11 mouse cellular contexts compared by ENCODE assay signal in the genomic region with DNA sequence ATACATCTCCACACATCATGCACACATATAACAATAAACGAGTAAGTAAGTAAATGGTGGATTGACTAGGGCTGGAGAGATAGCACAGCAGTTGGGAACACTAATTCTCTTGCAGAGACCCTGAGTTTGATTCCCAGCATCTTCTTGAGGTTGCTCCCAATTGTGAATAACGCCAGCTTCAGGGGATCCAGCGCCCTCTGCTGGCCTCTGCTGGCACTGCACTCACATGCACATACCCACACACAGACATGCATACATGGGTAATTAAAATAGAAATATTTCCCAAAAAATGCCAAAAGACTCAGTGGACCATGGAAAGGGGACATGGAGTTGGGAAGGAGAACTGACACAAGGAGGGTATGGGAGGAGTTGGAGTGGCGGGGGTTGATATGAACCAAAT. TPM values are rescaled to one million over a fixed set of nuclear protein-coding genes. Genes with fewer than 3 reads are reported as not detected.
DNase-seq lines count a peak whose midpoint lies in the region; ATAC-seq and TF ChIP-seq lines count a peak whose summit lies in the region.
"Had no signal": no experiment of that assay in that cellular context is flagged by ENCODE, and none has a peak within 500 bp of the region (broad histone marks: within the 10 kb centered on the region; RNA-seq: fewer than 3 reads in every experiment).

No protein-coding gene starts in this region.

- TF ChIP-seq EP300 in CH12.LX (IDR thresholded peaks at IDR 0.05; ENCODE audit: low read length), result no peak

- DNase-seq in kidney, postnatal 0 days (ENCODE audit: low spot score), result no peak
- no peak for DNase-seq in kidney, postnatal 14 days
- DNase-seq in A20 (ENCODE audit: low read depth, low spot score) (peak; percentile 29), CH12.LX (ENCODE audit: extremely low read depth) (no peak)
- DNase-seq in spleen, postnatal 14 days (ENCODE audit: low spot score in 2 of 2), result no peak
- DNase-seq in left cerebral cortex, adult 18-20 months (ENCODE audit: low spot score in 2 of 2), result no peak

- no peak overlapping the region for H3K4me2 ChIP-seq in kidney, postnatal 0 days (ENCODE audit: low read length)
- H3K4me2 ChIP-seq in CH12.LX (ENCODE audit: insufficient read depth, low read depth, poor library complexity, severe bottlenecking), result no peak overlapping the region
- H3K4me2 ChIP-seq: embryonic facial prominence, embryonic 13.5 days; forebrain, embryonic 13.5 days; limb, embryonic 13.5 days; neural tube, embryonic 13.5 days had no signal

- H3K27me3 ChIP-seq in kidney, postnatal 0 days (ENCODE audit: insufficient read depth, low read length), result no peaks in the 10 kb centered on the region
- no peaks in the 10 kb centered on the region for H3K27me3 ChIP-seq in CH12.LX (replicated peaks)
- H3K27me3 ChIP-seq: embryonic facial prominence, embryonic 13.5 days; forebrain, embryonic 13.5 days; limb, embryonic 13.5 days; neural tube, embryonic 13.5 days had no signal

- 69% methylated on average over 4 of the region's 4 CpGs for whole genome bisulfite sequencing in kidney, postnatal 0 days

- H3K9ac ChIP-seq in kidney, postnatal 0 days (ENCODE audit: low read depth, low read length), result no peak overlapping the region
- no peak overlapping the region for H3K9ac ChIP-seq in CH12.LX (ENCODE audit: insufficient read depth, low read depth)
- H3K9ac ChIP-seq: embryonic facial prominence, embryonic 13.5 days; forebrain, embryonic 13.5 days; limb, embryonic 13.5 days; neural tube, embryonic 13.5 days had no signal

- H3K27ac ChIP-seq in kidney, postnatal 0 days, result no peak overlapping the region
- H3K27ac ChIP-seq in CH12.LX (ENCODE audit: insufficient read depth, low read depth), result no peak overlapping the region
- H3K27ac ChIP-seq in embryonic fibroblast, embryonic 13.5 days (ENCODE audit: insufficient read depth, low read length), result no peak overlapping the region
- H3K27ac ChIP-seq: embryonic facial prominence, embryonic 13.5 days; forebrain, embryonic 13.5 days; limb, embryonic 13.5 days; neural tube, embryonic 13.5 days had no signal

- no peaks in the 10 kb centered on the region for H3K36me3 ChIP-seq in kidney, postnatal 0 days (ENCODE audit: insufficient read depth, low read length)
- H3K36me3 ChIP-seq in CH12.LX (replicated peaks in 1 of 2; ENCODE audit: control insufficient read depth in 1 of 2, insufficient read depth in 1 of 2, low read length in 1 of 2), result no peaks in the 10 kb centered on the region
- H3K36me3 ChIP-seq: embryonic facial prominence, embryonic 13.5 days; limb, embryonic 13.5 days; neural tube, embryonic 13.5 days had no signal

- H3K4me1 ChIP-seq in kidney, postnatal 0 days (replicated peaks; ENCODE audit: insufficient read depth, low read length), result no peaks in the 10 kb centered on the region
- peaks cover 5% of the 10 kb centered on the region in 2 experiments; a peak in 3 of 4 replicates for H3K4me1 ChIP-seq in CH12.LX (ENCODE audit: control insufficient read depth in 1 of 2, insufficient read depth in 2 of 2)
- no peaks in the 10 kb centered on the region for H3K4me1 ChIP-seq in embryonic fibroblast, embryonic 13.5 days (ENCODE audit: control insufficient read depth, insufficient read depth, low read length)
- H3K4me1 ChIP-seq: forebrain, embryonic 13.5 days had no signal

- TF ChIP-seq CTCF in kidney, postnatal 0 days (IDR thresholded peaks at IDR 0.05; ENCODE audit: low read depth), result peak; percentile 35
- TF ChIP-seq CTCF in CH12.LX (conservative IDR thresholded peaks at IDR 0.05 in 1 of 2, IDR thresholded peaks at IDR 0.05 in 1 of 2; ENCODE audit: low read depth in 2 of 2, low read length in 2 of 2), result peak; percentile 25 to 41; a peak in 3 of 4 replicates
- TF ChIP-seq CTCF in embryonic fibroblast, embryonic 13.5 days (IDR thresholded peaks at IDR 0.05; ENCODE audit: borderline replicate concordance, insufficient read depth, low read length), result 0 out of 2 replicates have a peak, but pooled peaks have one; percentile 12

- no peak overlapping the region for H3K4me3 ChIP-seq in kidney, postnatal 0 days (replicated peaks; ENCODE audit: low read depth, low read length)
- H3K4me3 ChIP-seq in CH12.LX (replicated peaks in 1 of 3; ENCODE audit: low read depth in 2 of 3, low read length in 2 of 3, poor library complexity in 1 of 3), result no peak overlapping the region
- H3K4me3 ChIP-seq in embryonic fibroblast, embryonic 13.5 days (ENCODE audit: insufficient read depth, low read length), result no peak overlapping the region
- H3K4me3 ChIP-seq: embryonic facial prominence, embryonic 13.5 days; forebrain, embryonic 13.5 days; limb, embryonic 13.5 days; neural tube, embryonic 13.5 days had no signal

- H3K9me3 ChIP-seq in kidney, postnatal 0 days (replicated peaks; ENCODE audit: low read length), result no peaks in the 10 kb centered on the region
- peaks cover 4% of the 10 kb centered on the region for H3K9me3 ChIP-seq in CH12.LX (replicated peaks; ENCODE audit: low read length)
- H3K9me3 ChIP-seq: forebrain, embryonic 13.5 days; neural tube, embryonic 13.5 days had no signal

- ATAC-seq in kidney, postnatal 0 days (replicated peaks; ENCODE audit: low FRiP score, low read depth), result no peak
- ATAC-seq: forebrain, embryonic 13.5 days had no signal

- dilution Hi-C loops in CH12.LX (cut with MboI; ENCODE audit: extremely low pct_ligation_motif_present, extremely low pct_unique_long_range_greater_than_20kb, low sequenced_read_pairs), result no loop called here

- no peaks in the 10 kb centered on the region for H3K79me2 ChIP-seq in CH12.LX (replicated peaks; ENCODE audit: control insufficient read depth, extremely low read depth, insufficient read depth, poor library complexity, severe bottlenecking)

- no peak for TF ChIP-seq POLR2A in CH12.LX (IDR thresholded peaks at IDR 0.05; ENCODE audit: low read depth, low read length)
- TF ChIP-seq POLR2A in embryonic fibroblast, embryonic 13.5 days (IDR thresholded peaks at IDR 0.05; ENCODE audit: low read depth, low read length), result no peak

- in situ Hi-C loops in CH12.LX (cut with MboI; ENCODE audit: low pct_ligation_motif_present, low pct_unique_long_range_greater_than_20kb, low sequenced_read_pairs), result loop anchor here (10.0 kb wide), 1 partner anchor 144 kb away; no protein-coding TSS in a partner anchor

- no peak; the same call in 1 of the 2 replicates for TF ChIP-seq RAD21 in CH12.LX (IDR thresholded peaks at IDR 0.05; ENCODE audit: low read depth, low read length)

TF ChIP-seq in CH12.LX, 34 proteins besides CTCF, POLR2A, EP300 and RAD21:
- TF ChIP-seq SMC3 (IDR thresholded peaks at IDR 0.05; ENCODE audit: low read depth, low read length) (peak; percentile 11), NRF1 (IDR thresholded peaks at IDR 0.05; ENCODE audit: low read depth, low read length) (no peak)

RNA-seq across cellular contexts. Expression of a gene that starts 24.5 kb away (rescaled TPM):
- 5.4 and 6.2 TPM in 2 replicates for polyA plus RNA-seq in kidney, postnatal 0 days (2015; fragmentation: Nextera tagmentation; extraction: Ambion mirVana)
- total RNA-seq in CH12.LX (2012; rRNA removed), result 0.98 and 1.1 TPM in 2 replicates
- total RNA-seq in CH12.LX (2014; rRNA removed), result 0.40 and 0.46 TPM in 2 replicates
- 1.8 and 2.7 TPM in 2 replicates for polyA plus RNA-seq in CH12.LX (2012; ENCODE audit: insufficient read length, low read depth)
- 3.8 and 4.0 TPM in 2 replicates for polyA plus RNA-seq in embryonic fibroblast, embryonic 13.5 days (2011; ENCODE audit: insufficient read length, low read depth, missing spikeins)
- 10 to 100 TPM; 17.8 to 19.1 TPM for total RNA-seq in left cerebral cortex, adult 18-20 months (2021)

RNA-seq across cellular contexts. Expression of a gene that starts 53.0 kb away (rescaled TPM):
- polyA plus RNA-seq in kidney, postnatal 0 days (2015; fragmentation: Nextera tagmentation; extraction: Ambion mirVana), result 31.1 and 31.2 TPM in 2 replicates
- total RNA-seq in CH12.LX (2012; rRNA removed), result 16.1 and 17.8 TPM in 2 replicates
- 9.7 and 9.9 TPM in 2 replicates for total RNA-seq in CH12.LX (2014; rRNA removed)
- polyA plus RNA-seq in CH12.LX (2012; ENCODE audit: insufficient read length, low read depth), result 49.2 and 70.1 TPM in 2 replicates
- polyA plus RNA-seq in embryonic fibroblast, embryonic 13.5 days (2011; ENCODE audit: insufficient read length, low read depth, missing spikeins), result 22.1 and 26.3 TPM in 2 replicates
- total RNA-seq in left cerebral cortex, adult 18-20 months (2021), result 10 to 100 TPM; 23.6 to 27.3 TPM
